Mouse (Mus musculus) small intestine, adult 10 weeks (tissue): Measurements from ENCODE around the gene Tunar. TPM values are rescaled to one million over a fixed set of nuclear protein-coding genes. Genes with fewer than 3 reads are reported as not detected.

ENCODE experiments used
- polyA plus RNA-seq: library from polyadenylated mRNA; stranded (reverse); fragments of 350-450 nt; fragmentation: Illumina TruSeq; extraction: RNeasy Lipid Tissue Mini Kit (QIAGEN cat#74804); gene quantifications from one replicate; pipeline ENCODE4 v1.2.3, GENCODE M21; 2014; ENCODE audit warnings: low replicate concordance

Tunar gene
- not detected for polyA plus RNA-seq

GRCm38 (mm10) chr12:105333570-105333969 lies at the start of gene Tunar:
Tunar (plus strand) TSS chr12:105333870.

Other genes starting within 250 kb of the Tunar start
- gene Tcl1b2, start 187.9 kb upstream of the Tunar start, polyA plus RNA-seq: not detected
- gene Tcl1b1, start 174.2 kb upstream of the Tunar start, polyA plus RNA-seq: not detected
- gene Tcl1b5, start 157.5 kb upstream of the Tunar start, polyA plus RNA-seq: not detected
- gene Tcl1b3, start 142.8 kb upstream of the Tunar start, polyA plus RNA-seq: not detected
- not detected for gene Tcl1b4, start 131.9 kb upstream of the Tunar start, polyA plus RNA-seq
- not detected for gene Tcl1, start 111.1 kb upstream of the Tunar start, polyA plus RNA-seq
- gene D430019H16Rik, start 120.0 kb downstream of the Tunar start, polyA plus RNA-seq: 0.48 TPM
- gene Bdkrb2, start 229.4 kb downstream of the Tunar start, polyA plus RNA-seq: 1.7 TPM